In genomic region chr9:123136953-123137682, GRCm38 (mm10) we compare ENCODE assay signal across 16 mouse cellular contexts. TPM values are rescaled to one million over a fixed set of nuclear protein-coding genes. Genes with fewer than 3 reads are reported as not detected.
A peak's percentile ranks its signal among the peaks of the same experiment; 100 is the strongest.
DNase-seq lines count a peak whose midpoint lies in the region; ATAC-seq lines count a peak whose summit lies in the region.
"Had no signal": no experiment of that assay in that cellular context is flagged by ENCODE, and none has a peak within 500 bp of the region (broad histone marks: within the 10 kb centered on the region; RNA-seq: fewer than 3 reads in every experiment).

No protein-coding gene starts in this region.

- peaks cover 81% of the 10 kb centered on the region for H3K36me3 ChIP-seq in heart, embryonic 12.5 days
- H3K36me3 ChIP-seq in neural tube, embryonic 13.5 days: peaks cover 79% of the 10 kb centered on the region
- peaks cover 75% of the 10 kb centered on the region for H3K36me3 ChIP-seq in neural tube, embryonic 15.5 days
- peaks cover 80% of the 10 kb centered on the region for H3K36me3 ChIP-seq in embryonic facial prominence, embryonic 14.5 days (ENCODE audit: control insufficient read depth, insufficient read depth, low read length)
- peaks cover 48% of the 10 kb centered on the region for H3K36me3 ChIP-seq in stomach, embryonic 15.5 days

- H3K9me3 ChIP-seq in heart, embryonic 12.5 days (replicated peaks): peaks cover 7% of the 10 kb centered on the region
- no peaks in the 10 kb centered on the region for H3K9me3 ChIP-seq in neural tube, embryonic 13.5 days
- no peaks in the 10 kb centered on the region for H3K9me3 ChIP-seq in neural tube, embryonic 15.5 days (replicated peaks)
- no peaks in the 10 kb centered on the region for H3K9me3 ChIP-seq in embryonic facial prominence, embryonic 14.5 days (ENCODE audit: control insufficient read depth, low read length)
- no peaks in the 10 kb centered on the region for H3K9me3 ChIP-seq in stomach, embryonic 15.5 days
- H3K9me3 ChIP-seq: embryonic facial prominence, embryonic 13.5 days had no signal

- H3K4me2 ChIP-seq in heart, embryonic 12.5 days: no peak overlapping the region
- H3K4me2 ChIP-seq in neural tube, embryonic 13.5 days: no peak overlapping the region
- H3K4me2 ChIP-seq in neural tube, embryonic 15.5 days: no peak overlapping the region
- no peak overlapping the region for H3K4me2 ChIP-seq in embryonic facial prominence, embryonic 14.5 days (ENCODE audit: low read depth, low read length)
- no peak overlapping the region for H3K4me2 ChIP-seq in stomach, embryonic 15.5 days
- H3K4me2 ChIP-seq: embryonic facial prominence, embryonic 13.5 days had no signal

- H3K27me3 ChIP-seq in heart, embryonic 12.5 days (replicated peaks): no peaks in the 10 kb centered on the region
- H3K27me3 ChIP-seq in neural tube, embryonic 13.5 days: no peaks in the 10 kb centered on the region
- H3K27me3 ChIP-seq in neural tube, embryonic 15.5 days (replicated peaks): no peaks in the 10 kb centered on the region
- no peaks in the 10 kb centered on the region for H3K27me3 ChIP-seq in embryonic facial prominence, embryonic 14.5 days (replicated peaks; ENCODE audit: control insufficient read depth, insufficient read depth, low read length)
- no peaks in the 10 kb centered on the region for H3K27me3 ChIP-seq in stomach, embryonic 15.5 days (replicated peaks)
- H3K27me3 ChIP-seq: embryonic facial prominence, embryonic 13.5 days had no signal

- peak; percentile 92 for DNase-seq in heart, adult 11 months
- peak; percentile 49 for DNase-seq in embryonic facial prominence, embryonic 14.5 days (ENCODE audit: low spot score)
- DNase-seq in spleen, adult 18-20 months: no peak
- DNase-seq: cerebellum, adult 8-10 months; lung, postnatal 4 days had no signal

- 81% methylated on average over 7 of the region's 7 CpGs for WGBS in heart, embryonic 12.5 days
- WGBS in neural tube, embryonic 13.5 days: 74% methylated on average over 7 of the region's 7 CpGs
- WGBS in neural tube, embryonic 15.5 days: 64% methylated on average over 7 of the region's 7 CpGs
- WGBS in embryonic facial prominence, embryonic 14.5 days: 84% methylated on average over 7 of the region's 7 CpGs
- WGBS in stomach, embryonic 15.5 days: 72% methylated on average over 7 of the region's 7 CpGs

- no peak overlapping the region for H3K4me3 ChIP-seq in heart, embryonic 12.5 days
- H3K4me3 ChIP-seq in neural tube, embryonic 13.5 days: no peak overlapping the region
- H3K4me3 ChIP-seq in neural tube, embryonic 15.5 days (replicated peaks): no peak overlapping the region
- no peak overlapping the region for H3K4me3 ChIP-seq in embryonic facial prominence, embryonic 14.5 days (ENCODE audit: low read depth, low read length)
- no peak overlapping the region for H3K4me3 ChIP-seq in stomach, embryonic 15.5 days (replicated peaks)
- H3K4me3 ChIP-seq: embryonic facial prominence, embryonic 13.5 days; hindbrain, embryonic 10.5 days had no signal

- H3K4me1 ChIP-seq in heart, embryonic 12.5 days (replicated peaks): 0 out of 2 replicates have a peak, but pooled peaks cover 6% of the 10 kb centered on the region
- peaks cover 23% of the 10 kb centered on the region for H3K4me1 ChIP-seq in neural tube, embryonic 13.5 days (replicated peaks)
- 0 out of 2 replicates have a peak, but pooled peaks cover 10% of the 10 kb centered on the region for H3K4me1 ChIP-seq in neural tube, embryonic 15.5 days
- H3K4me1 ChIP-seq in embryonic facial prominence, embryonic 14.5 days (ENCODE audit: control insufficient read depth, insufficient read depth, low read length): no peaks in the 10 kb centered on the region
- H3K4me1 ChIP-seq in stomach, embryonic 15.5 days: peaks cover 6% of the 10 kb centered on the region; the same call in 1 of the 2 replicates
- H3K4me1 ChIP-seq: embryonic facial prominence, embryonic 13.5 days; hindbrain, embryonic 10.5 days had no signal

- H3K27ac ChIP-seq in heart, embryonic 12.5 days (ENCODE audit: poor library complexity, severe bottlenecking): no peak overlapping the region
- peak overlapping the region; percentile 7; the same call in 1 of the 2 replicates for H3K27ac ChIP-seq in neural tube, embryonic 13.5 days (replicated peaks)
- H3K27ac ChIP-seq in neural tube, embryonic 15.5 days (replicated peaks): no peak overlapping the region
- no peak overlapping the region for H3K27ac ChIP-seq in embryonic facial prominence, embryonic 14.5 days (replicated peaks; ENCODE audit: low read depth, low read length)
- H3K27ac ChIP-seq in stomach, embryonic 15.5 days: peak overlapping the region; percentile 31; the same call in 1 of the 2 replicates
- H3K27ac ChIP-seq: embryonic facial prominence, embryonic 13.5 days; hindbrain, embryonic 10.5 days had no signal

- no peak overlapping the region for H3K9ac ChIP-seq in heart, embryonic 12.5 days
- no peak overlapping the region for H3K9ac ChIP-seq in neural tube, embryonic 13.5 days
- no peak overlapping the region for H3K9ac ChIP-seq in neural tube, embryonic 15.5 days (replicated peaks)
- H3K9ac ChIP-seq in embryonic facial prominence, embryonic 14.5 days (ENCODE audit: low read depth, low read length): no peak overlapping the region
- H3K9ac ChIP-seq in stomach, embryonic 15.5 days: no peak overlapping the region
- H3K9ac ChIP-seq: embryonic facial prominence, embryonic 13.5 days had no signal

- ATAC-seq in heart, embryonic 12.5 days (ENCODE audit: insufficient number of reproducible peaks, low FRiP score): no peak
- no peak for ATAC-seq in neural tube, embryonic 13.5 days (ENCODE audit: low read depth)
- ATAC-seq in neural tube, embryonic 15.5 days (ENCODE audit: low FRiP score): no peak
- ATAC-seq in embryonic facial prominence, embryonic 14.5 days (ENCODE audit: low read depth): no peak; the same call in 1 of the 2 replicates
- ATAC-seq in stomach, embryonic 15.5 days (ENCODE audit: insufficient read depth, low FRiP score, low read depth): no peak
- ATAC-seq in erythroid progenitor cell, adult 5-6 weeks (replicated peaks; ENCODE audit: low FRiP score, poor library complexity, severe bottlenecking): no peak
- ATAC-seq: CD4-positive, CD25-positive, alpha-beta regulatory T cell, adult 4 months; intestine, postnatal 0 days had no signal

RNA-seq across cellular contexts. Expression of gene Clec3b, which starts 13.6 kb away (rescaled TPM):
- polyA plus RNA-seq in heart, embryonic 12.5 days (2016; fragmentation: Nextera tagmentation; extraction: Ambion mirVana): not detected in 2 replicates
- polyA plus RNA-seq in neural tube, embryonic 13.5 days (2015; fragmentation: Nextera tagmentation; extraction: Ambion mirVana): 0.51 and 0.99 TPM in 2 replicates
- polyA plus RNA-seq in neural tube, embryonic 15.5 days (2015; fragmentation: Nextera tagmentation; extraction: Ambion mirVana): 3.5 and 4.2 TPM in 2 replicates
- polyA plus RNA-seq in embryonic facial prominence, embryonic 14.5 days (2014; fragmentation: Nextera tagmentation; extraction: Ambion mirVana): 2.9 TPM in 2 replicates
- polyA plus RNA-seq in stomach, embryonic 15.5 days (2015; fragmentation: Nextera tagmentation; extraction: Ambion mirVana): 1.2 and 2.0 TPM in 2 replicates
- total RNA-seq in erythroid progenitor cell, adult 5-6 weeks (2015; ENCODE audit: low replicate concordance): not detected in 2 replicates
- not detected in 2 replicates for total RNA-seq in erythroid progenitor cell, adult 5-6 weeks (2017; ENCODE audit: low replicate concordance)
- total RNA-seq: monocyte, adult 5-6 weeks had no signal
- polyA plus RNA-seq: CD4-positive, CD25-positive, alpha-beta regulatory T cell, adult 4 months; hindbrain, embryonic 10.5 days; limb, embryonic 11.5 days had no signal

RNA-seq across cellular contexts. Expression of gene Exosc7, which starts 24.1 kb away (rescaled TPM):
- 69.6 and 71.3 TPM in 2 replicates for polyA plus RNA-seq in heart, embryonic 12.5 days (2016; fragmentation: Nextera tagmentation; extraction: Ambion mirVana)
- polyA plus RNA-seq in neural tube, embryonic 13.5 days (2015; fragmentation: Nextera tagmentation; extraction: Ambion mirVana): 69.4 and 81.3 TPM in 2 replicates
- polyA plus RNA-seq in neural tube, embryonic 15.5 days (2015; fragmentation: Nextera tagmentation; extraction: Ambion mirVana): 77.1 and 94.0 TPM in 2 replicates
- polyA plus RNA-seq in embryonic facial prominence, embryonic 14.5 days (2014; fragmentation: Nextera tagmentation; extraction: Ambion mirVana): 84.2 and 100 TPM in 2 replicates
- polyA plus RNA-seq in stomach, embryonic 15.5 days (2015; fragmentation: Nextera tagmentation; extraction: Ambion mirVana): 125 and 136 TPM in 2 replicates
- 14.3 and 21.6 TPM in 2 replicates for total RNA-seq in erythroid progenitor cell, adult 5-6 weeks (2015; ENCODE audit: low replicate concordance)
- 6.6 and 26.4 TPM in 2 replicates for total RNA-seq in erythroid progenitor cell, adult 5-6 weeks (2017; ENCODE audit: low replicate concordance)

RNA-seq across cellular contexts. Expression of gene Zdhhc3, which starts 24.1 kb away (rescaled TPM):
- 62.2 and 64.5 TPM in 2 replicates for polyA plus RNA-seq in heart, embryonic 12.5 days (2016; fragmentation: Nextera tagmentation; extraction: Ambion mirVana)
- 74.5 and 78.1 TPM in 2 replicates for polyA plus RNA-seq in neural tube, embryonic 13.5 days (2015; fragmentation: Nextera tagmentation; extraction: Ambion mirVana)
- polyA plus RNA-seq in neural tube, embryonic 15.5 days (2015; fragmentation: Nextera tagmentation; extraction: Ambion mirVana): 81.3 and 84.7 TPM in 2 replicates
- 51.2 and 57.4 TPM in 2 replicates for polyA plus RNA-seq in embryonic facial prominence, embryonic 14.5 days (2014; fragmentation: Nextera tagmentation; extraction: Ambion mirVana)
- polyA plus RNA-seq in stomach, embryonic 15.5 days (2015; fragmentation: Nextera tagmentation; extraction: Ambion mirVana): 73.7 and 77.8 TPM in 2 replicates
- 20.5 and 26.3 TPM in 2 replicates for total RNA-seq in erythroid progenitor cell, adult 5-6 weeks (2015; ENCODE audit: low replicate concordance)
- 11.3 and 14.4 TPM in 2 replicates for total RNA-seq in erythroid progenitor cell, adult 5-6 weeks (2017; ENCODE audit: low replicate concordance)

Comparison
In these comparisons a context has a peak if more than half of its experiments do, and no peak if none do; other contexts are left out.
1. H3K27ac ChIP-seq: peak in neural tube, embryonic 13.5 days (single experiment) and stomach, embryonic 15.5 days (single experiment); none in heart, embryonic 12.5 days (single experiment), neural tube, embryonic 15.5 days (single experiment) and embryonic facial prominence, embryonic 14.5 days (single experiment).
2. DNase-seq: peak in heart, adult 11 months (single experiment) and embryonic facial prominence, embryonic 14.5 days (single experiment); none in spleen, adult 18-20 months (0 of 2).